Mouse (Mus musculus): ENCODE measurements at regions not wholly inside any gene's neighbourhood (a gene's known extent, or its start where the extent isn't known, plus 50 kb on each side); places are given as distances from the start of the nearest gene placed in this dataset.
A peak's percentile ranks its signal among the peaks of the same experiment; 100 is the strongest.

DNA sequence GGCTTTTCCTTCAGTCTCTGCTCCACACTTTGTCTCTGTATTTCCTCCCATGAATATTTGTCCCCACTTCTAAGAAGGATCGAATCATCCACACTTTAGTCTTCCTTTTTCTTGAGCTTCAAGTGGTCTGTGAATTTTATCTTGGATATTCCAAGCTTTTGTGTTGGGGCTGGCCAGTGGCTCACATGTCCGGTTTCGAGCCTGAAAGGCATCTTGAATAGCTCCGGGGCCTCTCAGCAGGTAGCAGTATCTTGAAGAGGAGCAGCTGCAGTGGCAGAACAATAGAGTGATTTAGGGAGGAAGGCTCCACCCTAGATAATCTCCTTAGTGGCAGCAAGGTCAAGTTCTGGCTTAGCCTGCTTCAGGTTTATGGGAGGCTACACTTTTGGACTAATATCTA is 113.0 kb upstream of the Mettl21e start:
- peak; percentile 91 for DNase-seq (ENCODE audit: low read depth, low spot score)

DNA sequence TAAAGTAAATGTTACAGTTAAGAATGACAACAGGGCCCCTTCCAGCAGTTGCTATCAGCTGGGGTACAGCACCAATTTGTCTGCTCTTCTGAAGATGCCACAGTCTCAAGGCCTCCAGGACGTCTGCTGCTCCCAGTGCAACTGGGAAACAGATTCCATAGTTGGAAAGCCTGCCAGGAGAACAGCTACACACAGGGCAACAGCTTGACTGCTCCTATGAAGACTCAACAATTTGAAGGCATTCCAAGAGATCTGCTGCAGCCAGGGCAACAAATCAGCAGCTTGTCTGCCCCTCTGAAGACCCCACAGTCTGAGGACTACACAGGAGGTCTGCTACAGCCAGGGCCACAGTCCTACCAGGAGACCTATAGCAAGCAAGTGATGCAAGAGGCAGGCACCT is 106.7 kb upstream of the Mettl21e start:
- no peak for DNase-seq (ENCODE audit: low read depth, low spot score)

Measured in ZHBTc4 (cell line).